Mouse (Mus musculus): Measurements from ENCODE around the gene Enah. TPM values are rescaled to one million over a fixed set of nuclear protein-coding genes. Genes with fewer than 3 reads are reported as not detected.

The Enah gene
- polyA plus RNA-seq, 1 experiment, result 3.9 TPM

- Histone ChIP-seq H3K4me1 (ENCODE audit: control insufficient read depth, insufficient read depth, insufficient read length, low read length) (no peaks in the 10 kb centered on the region), H3K36me3 (ENCODE audit: control insufficient read depth, insufficient read depth, low read length) (no peaks in the 10 kb centered on the region), H3K27me3 (ENCODE audit: control insufficient read depth, insufficient read depth, low read length) (no peaks in the 10 kb centered on the region), H3K27ac (ENCODE audit: insufficient read depth, low read depth, low read length) (no peak overlapping the region), H3K4me3 (ENCODE audit: low read depth, low read length) (no peak overlapping the region)
- WGBS, result 93% methylated on average over 3 of the region's 3 CpGs
- TF ChIP-seq CTCF (IDR thresholded peaks at IDR 0.05; ENCODE audit: extremely low read depth, insufficient read length, insufficient replicate concordance, low read depth, low read length), result no peak
- no peak for TF ChIP-seq POLR2A (IDR thresholded peaks at IDR 0.05; ENCODE audit: low read depth, low read length)
Measured at GRCm38 (mm10) chr1:181948191-181948590, 71.6 kb downstream of the Enah start.

GRCm38 (mm10) chr1:181937064-181937463 lies 82.7 kb downstream of the Enah start:
- Histone ChIP-seq H3K27ac (ENCODE audit: insufficient read depth, low read depth, low read length) (no peak overlapping the region), H3K4me3 (ENCODE audit: low read depth, low read length) (no peak overlapping the region), H3K36me3 (ENCODE audit: control insufficient read depth, insufficient read depth, low read length) (no peaks in the 10 kb centered on the region), H3K27me3 (ENCODE audit: control insufficient read depth, insufficient read depth, low read length) (no peaks in the 10 kb centered on the region), H3K4me1 (ENCODE audit: control insufficient read depth, insufficient read depth, insufficient read length, low read length) (no peaks in the 10 kb centered on the region)
- WGBS, result 16% methylated on average over 2 of the region's 2 CpGs
- TF ChIP-seq CTCF (IDR thresholded peaks at IDR 0.05; ENCODE audit: extremely low read depth, insufficient read length, insufficient replicate concordance, low read depth, low read length), result no peak
- TF ChIP-seq POLR2A (IDR thresholded peaks at IDR 0.05; ENCODE audit: low read depth, low read length), result no peak

DNA sequence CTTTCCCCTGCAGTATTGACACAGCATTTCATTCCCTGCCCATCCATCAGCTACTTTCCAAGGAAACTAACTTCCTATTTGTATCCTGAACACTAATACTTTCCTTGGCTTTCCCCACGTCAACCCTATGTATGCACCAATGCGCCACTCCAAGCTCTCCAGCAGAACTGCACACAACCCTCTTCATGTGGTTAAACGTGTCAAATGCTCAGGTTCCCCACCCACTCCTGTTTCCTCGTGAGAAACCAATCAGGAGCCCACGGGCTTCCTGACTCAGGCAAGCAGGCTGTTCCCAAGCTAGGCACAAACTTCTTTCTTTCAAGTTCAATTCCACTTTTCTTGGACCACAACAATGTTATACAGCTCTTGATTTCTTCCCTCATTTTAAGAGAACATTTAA lies 91.4 kb downstream of the Enah start:
- Histone ChIP-seq H3K4me3 (ENCODE audit: low read depth, low read length) (no peak overlapping the region), H3K4me1 (ENCODE audit: control insufficient read depth, insufficient read depth, insufficient read length, low read length) (no peaks in the 10 kb centered on the region), H3K27me3 (ENCODE audit: control insufficient read depth, insufficient read depth, low read length) (no peaks in the 10 kb centered on the region), H3K27ac (ENCODE audit: insufficient read depth, low read depth, low read length) (no peak overlapping the region), H3K36me3 (ENCODE audit: control insufficient read depth, insufficient read depth, low read length) (no peaks in the 10 kb centered on the region)
- no peak for TF ChIP-seq CTCF (IDR thresholded peaks at IDR 0.05; ENCODE audit: extremely low read depth, insufficient read length, insufficient replicate concordance, low read depth, low read length)
- no peak for TF ChIP-seq POLR2A (IDR thresholded peaks at IDR 0.05; ENCODE audit: low read depth, low read length)
- 52% methylated on average over 5 of the region's 5 CpGs for WGBS

DNA sequence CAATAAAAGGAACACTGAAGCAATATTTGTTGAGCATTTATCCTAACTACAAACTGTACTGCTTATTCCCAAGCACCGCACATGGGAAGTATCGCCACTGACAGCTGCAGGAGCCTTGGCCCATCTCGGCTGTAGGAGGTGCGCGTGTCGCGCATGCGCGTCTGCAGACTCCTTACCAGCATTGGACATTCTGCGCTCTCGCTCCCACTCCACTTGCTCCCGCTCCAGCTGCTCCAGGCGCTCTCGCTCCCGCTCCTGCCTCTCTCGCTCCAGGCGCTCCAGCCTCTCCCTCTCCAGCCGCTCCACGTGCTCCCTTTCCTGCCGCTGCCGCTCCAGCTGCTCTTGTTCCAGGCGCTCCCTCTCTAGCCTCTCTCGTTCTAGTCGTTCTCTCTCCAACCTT lies 96.4 kb downstream of the Enah start:
- H3K4me1 ChIP-seq (ENCODE audit: control insufficient read depth, insufficient read depth, insufficient read length, low read length), result no peaks in the 10 kb centered on the region
- H3K27ac ChIP-seq (ENCODE audit: insufficient read depth, low read depth, low read length), result no peak overlapping the region
- no peaks in the 10 kb centered on the region for H3K36me3 ChIP-seq (ENCODE audit: control insufficient read depth, insufficient read depth, low read length)
- no peak for TF ChIP-seq POLR2A (IDR thresholded peaks at IDR 0.05; ENCODE audit: low read depth, low read length)
- TF ChIP-seq CTCF (IDR thresholded peaks at IDR 0.05; ENCODE audit: extremely low read depth, insufficient read length, insufficient replicate concordance, low read depth, low read length), result no peak
- 85% methylated on average over 24 of the region's 24 CpGs for WGBS
- H3K27me3 ChIP-seq (ENCODE audit: control insufficient read depth, insufficient read depth, low read length), result no peaks in the 10 kb centered on the region
- H3K4me3 ChIP-seq (ENCODE audit: low read depth, low read length), result no peak overlapping the region

GRCm38 (mm10) chr1:181921580-181922494 lies 98.0 kb downstream of the Enah start:
- Histone ChIP-seq H3K4me1 (ENCODE audit: control insufficient read depth, insufficient read depth, insufficient read length, low read length) (no peaks in the 10 kb centered on the region), H3K27ac (ENCODE audit: insufficient read depth, low read depth, low read length) (no peak overlapping the region), H3K4me3 (ENCODE audit: low read depth, low read length) (peak overlapping the region; percentile 54), H3K27me3 (ENCODE audit: control insufficient read depth, insufficient read depth, low read length) (no peaks in the 10 kb centered on the region), H3K36me3 (ENCODE audit: control insufficient read depth, insufficient read depth, low read length) (no peaks in the 10 kb centered on the region)
- TF ChIP-seq CTCF (IDR thresholded peaks at IDR 0.05; ENCODE audit: extremely low read depth, insufficient read length, insufficient replicate concordance, low read depth, low read length) (no peak), POLR2A (IDR thresholded peaks at IDR 0.05; ENCODE audit: low read depth, low read length) (no peak)
- 77% methylated on average over 36 of the region's 37 CpGs for WGBS

- WGBS, result 89% methylated on average over 7 of the region's 7 CpGs
- Histone ChIP-seq H3K36me3 (ENCODE audit: control insufficient read depth, insufficient read depth, low read length) (no peaks in the 10 kb centered on the region), H3K4me1 (ENCODE audit: control insufficient read depth, insufficient read depth, insufficient read length, low read length) (no peaks in the 10 kb centered on the region), H3K27me3 (ENCODE audit: control insufficient read depth, insufficient read depth, low read length) (no peaks in the 10 kb centered on the region), H3K27ac (ENCODE audit: insufficient read depth, low read depth, low read length) (no peak overlapping the region), H3K4me3 (ENCODE audit: low read depth, low read length) (no peak overlapping the region)
- TF ChIP-seq CTCF (IDR thresholded peaks at IDR 0.05; ENCODE audit: extremely low read depth, insufficient read length, insufficient replicate concordance, low read depth, low read length) (no peak), POLR2A (IDR thresholded peaks at IDR 0.05; ENCODE audit: low read depth, low read length) (no peak)
Measured at GRCm38 (mm10) chr1:181911841-181912240, 107.9 kb downstream of the Enah start.

DNA sequence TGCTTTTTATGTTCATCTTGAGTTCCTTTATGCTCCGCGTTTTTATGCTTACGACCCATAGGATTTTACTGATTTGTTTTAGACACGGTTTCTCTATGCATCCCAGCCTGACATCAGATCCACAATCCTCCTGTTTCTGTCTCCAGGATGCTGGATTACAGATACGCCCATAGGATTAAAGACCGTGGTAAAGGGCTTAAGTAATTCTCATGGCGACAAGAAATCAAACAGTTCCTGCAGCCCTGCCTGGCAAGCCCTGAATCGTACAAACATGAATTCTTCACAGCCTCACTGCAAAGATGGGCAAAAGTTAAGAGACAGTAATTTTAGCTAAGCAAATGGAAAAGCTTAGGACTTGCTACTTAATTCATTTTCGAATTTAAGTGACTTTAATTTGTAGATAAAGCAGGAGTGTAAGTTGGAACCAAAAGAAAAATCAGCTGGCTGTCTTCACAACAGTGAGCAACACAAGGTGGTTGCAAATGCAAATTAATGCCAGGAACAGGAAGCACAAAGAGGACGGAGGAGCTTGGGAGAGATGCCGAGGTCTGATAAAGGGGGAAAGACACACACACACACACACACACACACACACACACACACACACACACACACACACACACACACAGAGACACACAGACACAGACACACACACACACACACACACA lies 118.0 kb downstream of the Enah start:
- Histone ChIP-seq H3K4me1 (ENCODE audit: control insufficient read depth, insufficient read depth, insufficient read length, low read length) (no peaks in the 10 kb centered on the region), H3K27me3 (ENCODE audit: control insufficient read depth, insufficient read depth, low read length) (no peaks in the 10 kb centered on the region), H3K27ac (ENCODE audit: insufficient read depth, low read depth, low read length) (no peak overlapping the region; the same call in 1 of the 2 replicates), H3K36me3 (ENCODE audit: control insufficient read depth, insufficient read depth, low read length) (no peaks in the 10 kb centered on the region), H3K4me3 (ENCODE audit: low read depth, low read length) (no peak overlapping the region)
- WGBS, result 70% methylated on average over 11 of the region's 11 CpGs
- no peak for TF ChIP-seq POLR2A (IDR thresholded peaks at IDR 0.05; ENCODE audit: low read depth, low read length)
- no peak for TF ChIP-seq CTCF (IDR thresholded peaks at IDR 0.05; ENCODE audit: extremely low read depth, insufficient read length, insufficient replicate concordance, low read depth, low read length)
